Mouse (Mus musculus) embryo, embryonic 10.5 days (tissue): ENCODE measurements around the gene Gm20388.
"Not testable (repeated sequence)": the region's sequence is repeated elsewhere in the genome, so short reads cannot be mapped to it uniquely, and the experiment has no call there.

Experiments
- DNase-seq: peaks from one replicate; pipeline ENCODE4 v3.0.0-alpha.2; 2015; ENCODE audit warnings: low spot score

The Gm20388 gene

GRCm38 (mm10) chr8:123950077-123950802 is 4039.6 kb downstream of the Gm20388 start:
- peak; percentile 83 for DNase-seq

- DNase-seq: no peak
These were observed 4043.0 kb downstream of the Gm20388 start for GRCm38 (mm10) chr8:123953686-123954085.

GRCm38 (mm10) chr8:123954246-123954645 is 4043.6 kb downstream of the Gm20388 start:
- no peak for DNase-seq

GRCm38 (mm10) chr8:123958130-123958529 is 4047.5 kb downstream of the Gm20388 start:
- DNase-seq: no peak

- DNase-seq: no peak
These were observed 4048.8 kb downstream of the Gm20388 start for GRCm38 (mm10) chr8:123959473-123959872.

GRCm38 (mm10) chr8:123960056-123960455 is 4049.4 kb downstream of the Gm20388 start:
- DNase-seq: no peak

- DNase-seq: not testable (repeated sequence)
These were observed 4049.9 kb downstream of the Gm20388 start for GRCm38 (mm10) chr8:123960556-123960955.

- no peak for DNase-seq
These were observed 4050.7 kb downstream of the Gm20388 start for GRCm38 (mm10) chr8:123961371-123961770.

- peak; percentile 48 for DNase-seq
These were observed 4056.3 kb downstream of the Gm20388 start for GRCm38 (mm10) chr8:123966896-123967295.

GRCm38 (mm10) chr8:123973495-123973894 is 4062.9 kb downstream of the Gm20388 start:
- no peak for DNase-seq

GRCm38 (mm10) chr8:123977499-123977898 is 4066.9 kb downstream of the Gm20388 start:
- no peak for DNase-seq

GRCm38 (mm10) chr8:123978166-123978838 is 4067.7 kb downstream of the Gm20388 start:
- DNase-seq: no peak

GRCm38 (mm10) chr8:123978926-123979325 is 4068.3 kb downstream of the Gm20388 start:
- DNase-seq: no peak

- no peak for DNase-seq
These were observed 4069.6 kb downstream of the Gm20388 start for GRCm38 (mm10) chr8:123980239-123980638.

- DNase-seq: no peak
These were observed 4071.0 kb downstream of the Gm20388 start for GRCm38 (mm10) chr8:123981674-123982073.

GRCm38 (mm10) chr8:123982291-123982793 is 4071.7 kb downstream of the Gm20388 start:
- peak; percentile 43 for DNase-seq

- peak; percentile 92 for DNase-seq
These were observed 4072.3 kb downstream of the Gm20388 start, which contains the start of gene Abcb10 for GRCm38 (mm10) chr8:123982826-123983400. Gene Abcb10, minus strand, starts transcription at chr8:123983122.

- DNase-seq: peak; percentile 9
These were observed 4078.0 kb downstream of the Gm20388 start for GRCm38 (mm10) chr8:123988605-123989038.

- DNase-seq: no peak
These were observed 4078.5 kb downstream of the Gm20388 start for GRCm38 (mm10) chr8:123989128-123989527.

- DNase-seq: no peak
These were observed 4079.8 kb downstream of the Gm20388 start for GRCm38 (mm10) chr8:123990277-123991049.

- no peak for DNase-seq
These were observed 4081.9 kb downstream of the Gm20388 start for GRCm38 (mm10) chr8:123992587-123992986.

- no peak for DNase-seq
These were observed 4083.0 kb downstream of the Gm20388 start for GRCm38 (mm10) chr8:123993597-123993996.
